Mouse (Mus musculus) embryonic facial prominence, embryonic 11.5 days (tissue): ENCODE data around the gene Xpnpep3. TPM values are rescaled to one million over a fixed set of nuclear protein-coding genes. Genes with fewer than 3 reads are reported as not detected.

Source experiments
- ATAC-seq: fragments of 200-750 bp; cut with Nextera tagmentation; replicated peaks from 2 replicates; pipeline ENCODE4 v1.8.0; 2017; ENCODE audit warnings: low read depth; ENCODE audit not compliant: insufficient number of reproducible peaks, low FRiP score, low TSS enrichment
- DNase-seq: peaks from one replicate; pipeline ENCODE4 v3.0.0-alpha.2; 2015; ENCODE audit warnings: low spot score
- H3K27ac ChIP-seq: fragments of 300-500 bp; sonication (generic); replicated peaks from 2 replicates; pipeline ENCODE4 v1.5.1; 2014; ENCODE audit warnings: mild to moderate bottlenecking, low read depth, low read length, control low read depth
- H3K27me3 ChIP-seq: fragments of 300-500 bp; sonication (generic); 2 replicates; pipeline ENCODE4 v1.6.1; 2014; ENCODE audit warnings: mild to moderate bottlenecking, low read length, moderate library complexity, mixed read lengths; ENCODE audit not compliant: control insufficient read depth, insufficient read depth
- H3K36me3 ChIP-seq: fragments of 300-500 bp; sonication (generic); replicated peaks from 2 replicates; pipeline ENCODE4 v1.6.1; 2014; ENCODE audit warnings: low read depth, mild to moderate bottlenecking, low read length, moderate library complexity, mixed read lengths; ENCODE audit not compliant: control insufficient read depth, insufficient read depth
- H3K4me1 ChIP-seq: fragments of 300-500 bp; sonication (generic); 2 replicates; pipeline ENCODE4 v1.6.1; 2014; ENCODE audit warnings: low read length, mixed read lengths; ENCODE audit not compliant: control insufficient read depth, insufficient read depth
- H3K4me2 ChIP-seq: fragments of 300-500 bp; sonication (generic); 2 replicates; pipeline ENCODE4 v1.6.1; 2014; ENCODE audit warnings: low read depth, mild to moderate bottlenecking, control low read depth, low read length, moderate library complexity
- H3K4me3 ChIP-seq: fragments of 300-500 bp; sonication (generic); 2 replicates; pipeline ENCODE4 v1.5.1; 2014; ENCODE audit warnings: low read depth, low read length, control low read depth
- H3K9ac ChIP-seq: fragments of 300-500 bp; sonication (generic); replicated peaks from 2 replicates; pipeline ENCODE4 v1.6.1; 2014; ENCODE audit warnings: mild to moderate bottlenecking, control low read depth, low read length
- H3K9me3 ChIP-seq: fragments of 300-500 bp; sonication (generic); replicated peaks from 2 replicates; pipeline ENCODE4 v1.6.1; 2016; ENCODE audit warnings: mild to moderate bottlenecking, low read length, inconsistent platforms, mixed read lengths; ENCODE audit not compliant: control insufficient read depth
- WGBS: fragments of 180-500 bp; shearing (Covaris S2); extraction: QIAGEN DNeasy Blood & Tissue Kit; methylation state at CpG from one replicate; pipeline ENCODE4 v1.1.7; 2014; 5-methylcytosine and 5-hydroxymethylcytosine counted together
- polyA plus RNA-seq: library from polyadenylated mRNA; unstranded; fragments of >200 nt; fragmentation: Nextera tagmentation; extraction: Ambion mirVana; gene quantifications from 2 replicates; pipeline ENCODE4 v1.2.1, GENCODE M21; 2014

The Xpnpep3 gene
- 5.7 and 7.6 TPM in 2 replicates for polyA plus RNA-seq

- DNase-seq (peak; percentile 96), ATAC-seq (peak; percentile 99)
- Histone ChIP-seq H3K27ac (peak within 1 kb of the TSS; percentile 47), H3K9ac (peak within 1 kb of the TSS; percentile 75), H3K4me3 (peak within 1 kb of the TSS; percentile 70), H3K27me3 (no peaks in the 10 kb centered on the region), H3K9me3 (no peaks in the 10 kb centered on the region), H3K36me3 (no peaks in the 10 kb centered on the region), H3K4me1 (no peaks in the 10 kb centered on the region), H3K4me2 (peak within 1 kb of the TSS; percentile 56)
- WGBS: under 1% methylated on average over 50 of the region's 50 CpGs
Measured at GRCm38 (mm10) chr15:81399638-81400315, at the start of gene Xpnpep3, which contains the start of gene St13. Gene Xpnpep3 (plus strand): TSS chr15:81400138. Gene St13 (minus strand): TSS chr15:81400077.

- 80% methylated on average over 1 of the region's 1 CpGs for WGBS
- ATAC-seq: no peak
- Histone ChIP-seq H3K27me3 (no peaks in the 10 kb centered on the region), H3K4me3 (no peak overlapping the region), H3K4me2 (no peak overlapping the region), H3K36me3 (no peaks in the 10 kb centered on the region), H3K27ac (no peak overlapping the region), H3K9me3 (no peaks in the 10 kb centered on the region), H3K4me1 (no peaks in the 10 kb centered on the region), H3K9ac (no peak overlapping the region)
- no peak for DNase-seq
Measured at GRCm38 (mm10) chr15:81350401-81350800, 49.5 kb upstream of the Xpnpep3 start.

GRCm38 (mm10) chr15:81352638-81353037 is 47.3 kb upstream of the Xpnpep3 start:
- WGBS: 79% methylated on average over 1 of the region's 1 CpGs
- Histone ChIP-seq H3K4me1 (no peaks in the 10 kb centered on the region), H3K36me3 (no peaks in the 10 kb centered on the region), H3K27ac (no peak overlapping the region), H3K27me3 (no peaks in the 10 kb centered on the region), H3K9me3 (no peaks in the 10 kb centered on the region), H3K9ac (no peak overlapping the region), H3K4me3 (no peak overlapping the region), H3K4me2 (no peak overlapping the region)
- ATAC-seq (no peak), DNase-seq (no peak)

GRCm38 (mm10) chr15:81355146-81355761 is 44.7 kb upstream of the Xpnpep3 start:
- H3K9ac ChIP-seq: no peak overlapping the region
- H3K4me3 ChIP-seq: no peak overlapping the region
- DNase-seq (peak; percentile 61), ATAC-seq (no peak)
- H3K27me3 ChIP-seq: no peaks in the 10 kb centered on the region
- H3K9me3 ChIP-seq: no peaks in the 10 kb centered on the region
- H3K36me3 ChIP-seq: no peaks in the 10 kb centered on the region
- H3K4me1 ChIP-seq: no peaks in the 10 kb centered on the region
- WGBS: 53% methylated on average over 3 of the region's 3 CpGs
- H3K4me2 ChIP-seq: no peak overlapping the region
- no peak overlapping the region for H3K27ac ChIP-seq

- Histone ChIP-seq H3K4me1 (no peaks in the 10 kb centered on the region), H3K4me2 (no peak overlapping the region), H3K27ac (no peak overlapping the region), H3K4me3 (no peak overlapping the region), H3K9ac (no peak overlapping the region), H3K36me3 (no peaks in the 10 kb centered on the region), H3K9me3 (no peaks in the 10 kb centered on the region), H3K27me3 (no peaks in the 10 kb centered on the region)
- 55% methylated on average over 5 of the region's 5 CpGs for WGBS
- DNase-seq (no peak), ATAC-seq (no peak)
Measured at GRCm38 (mm10) chr15:81356946-81357345, 43.0 kb upstream of the Xpnpep3 start.

GRCm38 (mm10) chr15:81358943-81359342 is 41.0 kb upstream of the Xpnpep3 start:
- no peak overlapping the region for H3K27ac ChIP-seq
- no peak for ATAC-seq
- no peaks in the 10 kb centered on the region for H3K27me3 ChIP-seq
- 86% methylated on average over 3 of the region's 3 CpGs for WGBS
- H3K4me1 ChIP-seq: no peaks in the 10 kb centered on the region
- no peak overlapping the region for H3K4me2 ChIP-seq
- no peak for DNase-seq
- H3K9ac ChIP-seq: no peak overlapping the region
- no peak overlapping the region for H3K4me3 ChIP-seq
- H3K36me3 ChIP-seq: no peaks in the 10 kb centered on the region
- no peaks in the 10 kb centered on the region for H3K9me3 ChIP-seq

GRCm38 (mm10) chr15:81359421-81359820 is 40.5 kb upstream of the Xpnpep3 start:
- H3K9me3 ChIP-seq: no peaks in the 10 kb centered on the region
- H3K27me3 ChIP-seq: no peaks in the 10 kb centered on the region
- DNase-seq: no peak
- 91% methylated on average over 5 of the region's 5 CpGs for WGBS
- H3K27ac ChIP-seq: no peak overlapping the region
- no peak overlapping the region for H3K9ac ChIP-seq
- H3K4me1 ChIP-seq: no peaks in the 10 kb centered on the region
- no peaks in the 10 kb centered on the region for H3K36me3 ChIP-seq
- no peak overlapping the region for H3K4me2 ChIP-seq
- ATAC-seq: no peak
- no peak overlapping the region for H3K4me3 ChIP-seq

GRCm38 (mm10) chr15:81360345-81361021 is 39.5 kb upstream of the Xpnpep3 start, which contains the start of gene Slc25a17:
Gene Slc25a17 (minus strand): TSS chr15:81360812.
- H3K36me3 ChIP-seq: no peaks in the 10 kb centered on the region
- peak; percentile 99 for ATAC-seq
- no peaks in the 10 kb centered on the region for H3K4me1 ChIP-seq
- peak within 1 kb of the TSS; percentile 44 for H3K4me3 ChIP-seq
- H3K27me3 ChIP-seq: no peaks in the 10 kb centered on the region
- DNase-seq: peak; percentile 98
- no peaks in the 10 kb centered on the region for H3K9me3 ChIP-seq
- peak within 1 kb of the TSS; percentile 1; the same call in 1 of the 2 replicates for H3K27ac ChIP-seq
- H3K9ac ChIP-seq: peak within 1 kb of the TSS; percentile 63
- peak within 1 kb of the TSS; percentile 51 for H3K4me2 ChIP-seq
- WGBS: under 1% methylated on average over 30 of the region's 30 CpGs
